Mouse (Mus musculus) pancreas, adult 10 weeks (tissue): ENCODE data around the gene Zscan18. TPM values are rescaled to one million over a fixed set of nuclear protein-coding genes. Genes with fewer than 3 reads are reported as not detected.

Source experiments
- polyA plus RNA-seq: library from polyadenylated mRNA; stranded (reverse); fragments of 350-450 nt; fragmentation: Illumina TruSeq; extraction: RNeasy Lipid Tissue Mini Kit (QIAGEN cat#74804); gene quantifications from one replicate; pipeline ENCODE4 v1.2.3, GENCODE M21; 2015; ENCODE audit warnings: low read depth, low replicate concordance; ENCODE audit not compliant: insufficient read depth

Zscan18 gene
- polyA plus RNA-seq, result 0.89 TPM

GRCm38 (mm10) chr7:12802866-12803726 lies at the start of gene Zscan18:
TSS of gene Zscan18 (minus strand) at chr7:12803635.

DNA sequence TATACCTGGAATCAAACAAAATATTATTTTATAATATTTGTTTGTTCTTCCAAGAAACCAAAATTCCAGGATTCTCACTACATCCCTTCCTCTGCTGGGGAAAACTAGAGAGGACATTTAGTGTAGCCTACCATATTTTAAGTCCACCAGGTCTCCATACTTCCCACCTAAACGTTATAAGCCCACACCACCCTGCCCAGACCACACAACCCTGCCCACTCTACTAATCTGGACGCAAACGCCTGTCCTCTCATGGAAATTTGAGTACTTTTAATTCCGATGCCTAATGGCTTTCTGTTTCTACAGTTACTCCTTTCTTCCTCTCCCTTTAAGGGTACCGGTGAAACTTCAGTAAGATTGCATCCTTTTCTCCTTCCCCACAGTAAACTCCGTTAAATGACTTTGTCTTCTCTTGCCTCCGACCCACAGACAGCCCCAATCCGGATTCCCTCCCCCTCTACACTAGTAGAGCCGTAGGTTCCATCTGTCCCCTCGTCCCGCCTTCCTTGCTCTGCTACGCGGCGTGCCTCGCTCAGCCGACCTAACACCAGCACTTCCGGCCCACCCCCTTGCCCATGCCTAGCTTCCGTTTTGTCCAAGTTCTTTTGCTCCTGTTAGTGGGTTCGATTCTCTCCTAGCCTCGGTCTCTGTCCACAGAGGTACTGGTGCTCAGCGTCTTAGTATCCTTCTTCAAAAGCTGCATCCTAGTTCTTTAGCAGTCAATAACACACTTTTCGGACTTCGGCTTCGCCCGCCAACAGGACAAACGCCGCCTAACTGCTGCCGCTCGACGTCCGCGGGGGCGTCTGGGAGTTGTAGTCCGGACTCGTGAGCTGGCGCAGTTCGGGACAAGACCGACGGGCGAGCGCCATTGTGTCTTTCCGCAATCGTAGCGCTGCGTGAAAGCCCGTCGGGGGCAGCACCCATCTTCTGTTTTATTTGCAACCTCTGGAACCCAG lies 31.0 kb upstream of the Zscan18 start, which contains the start of gene Zfp110:
Zfp110 (plus strand) TSS at position 600 of the 959 bp plus-strand sequence.

DNA sequence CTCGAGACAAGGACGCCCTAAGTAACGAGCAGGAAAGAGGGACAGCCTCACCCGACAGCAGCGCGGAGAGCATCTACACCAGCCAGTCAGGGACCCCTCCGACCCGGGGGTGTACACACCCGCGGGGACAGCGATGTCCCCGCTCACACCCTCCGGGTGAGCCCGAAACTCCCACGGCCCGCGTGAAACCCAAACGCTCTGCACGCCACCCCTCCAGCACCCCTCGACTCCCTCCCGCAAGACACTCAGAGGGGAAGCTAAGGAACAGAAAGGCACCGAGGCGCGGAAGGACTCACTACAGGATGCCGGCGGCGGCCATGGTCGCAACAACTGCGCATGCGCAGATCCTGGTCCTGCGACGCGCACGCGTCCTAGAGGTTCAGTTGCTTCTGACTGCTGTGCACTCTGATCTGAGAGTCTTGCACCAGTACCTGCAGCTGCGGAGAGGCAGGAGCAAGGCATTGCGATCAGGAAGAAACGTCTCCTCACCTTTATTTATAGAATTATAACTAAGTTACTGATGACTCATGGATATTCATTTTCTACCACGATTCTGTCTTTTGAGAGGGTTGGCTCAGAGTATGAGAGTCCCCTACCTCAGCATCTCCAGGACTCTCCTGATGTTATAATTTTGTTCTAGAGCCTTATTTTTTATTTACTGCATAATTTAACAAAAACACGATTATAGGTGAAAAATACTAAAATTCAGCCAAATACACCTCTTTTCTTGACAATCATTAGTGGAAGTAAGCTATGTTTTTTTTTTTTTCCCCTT lies 15.3 kb upstream of the Zscan18 start, which contains the start of gene Zfp329:
Zfp329 (minus strand) TSS at position 338 of the 775 bp plus-strand sequence.

DNA sequence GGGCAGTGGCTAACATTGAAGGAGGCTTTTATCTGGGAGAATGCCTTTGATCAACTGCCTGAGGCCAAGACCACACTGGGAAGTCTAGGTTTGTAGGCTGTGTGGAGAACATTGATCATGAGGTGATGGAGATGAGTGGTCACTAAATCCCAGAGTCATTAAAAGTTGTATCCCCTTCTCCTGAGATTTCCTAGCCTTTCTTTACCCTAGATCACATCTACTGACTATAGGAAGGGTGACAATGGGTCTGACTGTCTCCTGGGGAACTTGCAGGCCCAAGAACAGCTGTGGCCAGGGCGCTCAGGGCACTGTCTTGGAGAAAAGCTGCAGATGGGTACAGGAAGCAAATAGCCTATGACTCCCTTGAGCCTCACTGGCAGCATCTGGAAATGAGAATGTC lies 68.5 kb downstream of the Zscan18 start, which contains the start of gene Vmn2r56:
Vmn2r56 (minus strand) TSS at position 101 of the 400 bp plus-strand sequence.

Other genes starting within 250 kb of the Zscan18 start
- not detected for gene Vmn2r53, start 194.8 kb downstream of the Zscan18 start, polyA plus RNA-seq
- gene Vmn2r54, start 163.3 kb downstream of the Zscan18 start, polyA plus RNA-seq, result not detected
- gene Vmn2r55, start 118.6 kb downstream of the Zscan18 start, polyA plus RNA-seq, result not detected
- not detected for gene Vmn2r56, start 68.6 kb downstream of the Zscan18 start, polyA plus RNA-seq
- gene Zfp329, start 15.2 kb upstream of the Zscan18 start, polyA plus RNA-seq, result 2.6 TPM
- 5.3 TPM for gene Zfp110, start 31.1 kb upstream of the Zscan18 start, polyA plus RNA-seq
- gene Zfp128, start 77.5 kb upstream of the Zscan18 start, polyA plus RNA-seq, result 0.76 TPM
- gene Zscan22, start 94.2 kb upstream of the Zscan18 start, polyA plus RNA-seq, result 2.7 TPM
- gene Rps5, start 118.7 kb upstream of the Zscan18 start, polyA plus RNA-seq, result 479 TPM
- gene Rnf225, start 123.8 kb upstream of the Zscan18 start, polyA plus RNA-seq, result 0.24 TPM
- gene Zfp324, start 162.2 kb upstream of the Zscan18 start, polyA plus RNA-seq, result 1.9 TPM
- gene Zfp446, start 174.2 kb upstream of the Zscan18 start, polyA plus RNA-seq, result 3.7 TPM
- gene Slc27a5, start 194.6 kb upstream of the Zscan18 start, polyA plus RNA-seq, result not detected
- 77.9 TPM for gene Trim28, start 195.5 kb upstream of the Zscan18 start, polyA plus RNA-seq
- 2.9 TPM for gene Zbtb45, start 206.4 kb upstream of the Zscan18 start, polyA plus RNA-seq
- 58.7 TPM for gene Chmp2a, start 231.2 kb upstream of the Zscan18 start, polyA plus RNA-seq
- gene Ube2m, start 234.6 kb upstream of the Zscan18 start, polyA plus RNA-seq, result 35.3 TPM